9 mouse cellular contexts compared by ENCODE assay signal in genomic region chr7:16049576-16049915, GRCm38 (mm10). TPM values are rescaled to one million over a fixed set of nuclear protein-coding genes. Genes with fewer than 3 reads are reported as not detected.
DNase-seq lines count a peak whose midpoint lies in the region; ATAC-seq and TF ChIP-seq lines count a peak whose summit lies in the region.
"Had no signal": no experiment of that assay in that cellular context is flagged by ENCODE, and none has a peak within 500 bp of the region (broad histone marks: within the 10 kb centered on the region; RNA-seq: fewer than 3 reads in every experiment).

No protein-coding gene starts in this region.

- no peak for TF ChIP-seq POLR2A in thymus, adult 2 months (IDR thresholded peaks at IDR 0.05; ENCODE audit: control insufficient read depth, extremely low read depth, insufficient read depth, low read length, poor library complexity)

- H3K27ac ChIP-seq in thymus, adult 2 months (ENCODE audit: control insufficient read depth, insufficient read depth, low read length) = peak overlapping the region; percentile 75
- H3K27ac ChIP-seq in liver, embryonic 13.5 days = peak overlapping the region; percentile 95

- peaks cover 19% of the 10 kb centered on the region for H3K36me3 ChIP-seq in erythroblast, embryonic 14.5 days (ENCODE audit: control insufficient read depth)
- H3K36me3 ChIP-seq in thymus, adult 2 months (ENCODE audit: control insufficient read depth, insufficient read depth, low read length) = no peaks in the 10 kb centered on the region
- H3K36me3 ChIP-seq in liver, embryonic 13.5 days = no peaks in the 10 kb centered on the region

- no peak for TF ChIP-seq CTCF in thymus, adult 2 months (IDR thresholded peaks at IDR 0.05; ENCODE audit: borderline replicate concordance, control insufficient read depth, extremely low read depth, insufficient read depth, low read length, poor library complexity)

- WGBS in thymus, adult 2 months = 64% methylated on average over 7 of the region's 7 CpGs
- whole genome bisulfite sequencing in liver, embryonic 13.5 days (ENCODE audit: insufficient replicate concordance) = 55% methylated on average over 7 of the region's 7 CpGs

- H3K4me2 ChIP-seq in liver, embryonic 13.5 days = peak overlapping the region; percentile 97

- no peak for DNase-seq in thymus, adult 2 months
- no peak for DNase-seq in thymus, postnatal 0 days (ENCODE audit: low spot score)
- no peak for DNase-seq in liver, embryonic 13.5 days
- no peak for DNase-seq in T-cell, adult 2 months (ENCODE audit: low spot score)
- no peak for DNase-seq in gastrocnemius, adult 18-20 months (ENCODE audit: low spot score)
- no peak for DNase-seq in adrenal gland, postnatal 14 days

- peak overlapping the region; percentile 94 for H3K9ac ChIP-seq in liver, embryonic 13.5 days

- no peaks in the 10 kb centered on the region for H3K9me3 ChIP-seq in erythroblast, embryonic 14.5 days (ENCODE audit: control insufficient read depth, low read length)
- H3K9me3 ChIP-seq in liver, embryonic 13.5 days (replicated peaks) = no peaks in the 10 kb centered on the region

- H3K4me1 ChIP-seq in erythroblast, embryonic 14.5 days (ENCODE audit: control insufficient read depth) = peaks cover 77% of the 10 kb centered on the region
- peaks cover 26% of the 10 kb centered on the region for H3K4me1 ChIP-seq in thymus, adult 2 months (replicated peaks; ENCODE audit: control insufficient read depth, insufficient read depth, low read length)
- peaks cover 75% of the 10 kb centered on the region for H3K4me1 ChIP-seq in liver, embryonic 13.5 days (replicated peaks)

- ATAC-seq in erythroblast, adult 5-6 weeks (replicated peaks; ENCODE audit: low FRiP score, poor library complexity, severe bottlenecking) = no peak
- no peak for ATAC-seq in liver, embryonic 13.5 days (ENCODE audit: low read depth)

- H3K4me3 ChIP-seq in erythroblast, embryonic 14.5 days (replicated peaks) = peak overlapping the region; percentile 81
- peak overlapping the region; percentile 4; the same call in 1 of the 2 replicates for H3K4me3 ChIP-seq in thymus, adult 2 months (ENCODE audit: control insufficient read depth, insufficient read depth, low read length)
- H3K4me3 ChIP-seq in liver, embryonic 13.5 days (replicated peaks) = peak overlapping the region; percentile 93

- no peaks in the 10 kb centered on the region for H3K27me3 ChIP-seq in erythroblast, embryonic 14.5 days (ENCODE audit: control insufficient read depth)
- no peaks in the 10 kb centered on the region for H3K27me3 ChIP-seq in thymus, adult 2 months (ENCODE audit: control insufficient read depth, insufficient read depth, low read length)
- H3K27me3 ChIP-seq in liver, embryonic 13.5 days = no peaks in the 10 kb centered on the region

RNA-seq across cellular contexts. Expression of gene Bicra, which starts 1.8 kb away (rescaled TPM):
- polyA plus RNA-seq in erythroblast, embryonic 14.5 days (2012) = 2.1 TPM in 2 replicates
- total RNA-seq in erythroblast, adult 5-6 weeks (2015; ENCODE audit: low replicate concordance) = 6.5 and 20.9 TPM in 2 replicates
- 0.14 and 2.2 TPM in 2 replicates for total RNA-seq in erythroblast, adult 5-6 weeks (2017; ENCODE audit: low replicate concordance)
- 57.0 and 78.5 TPM in 2 replicates for polyA plus RNA-seq in thymus, adult 2 months (2012; rRNA removed)
- 2.9 and 4.9 TPM in 2 replicates for polyA plus RNA-seq in thymus, postnatal 0 days (2015; fragmentation: Nextera tagmentation; extraction: Ambion mirVana)
- 1.4 TPM in 2 replicates for polyA plus RNA-seq in liver, embryonic 13.5 days (2015; fragmentation: Nextera tagmentation; extraction: Ambion mirVana)
- 1 to 10 TPM; 5.5 to 6.6 TPM for total RNA-seq in gastrocnemius, adult 18-20 months (2021)
- 16.1 and 16.7 TPM in 2 replicates for total RNA-seq in adrenal gland, postnatal 14 days (2021)

RNA-seq across cellular contexts. Expression of gene Zfp541, which starts 12.1 kb away (rescaled TPM):
- polyA plus RNA-seq in erythroblast, embryonic 14.5 days (2012) = 0.01 TPM in 1 of 2 replicates, not detected in the other
- total RNA-seq in erythroblast, adult 5-6 weeks (2015; ENCODE audit: low replicate concordance) = not detected in 2 replicates
- total RNA-seq in erythroblast, adult 5-6 weeks (2017; ENCODE audit: low replicate concordance) = 0.28 TPM in 1 of 2 replicates, not detected in the other
- 0.04 and 0.11 TPM in 2 replicates for polyA plus RNA-seq in thymus, adult 2 months (2012; rRNA removed)
- 0.13 and 0.36 TPM in 2 replicates for polyA plus RNA-seq in thymus, postnatal 0 days (2015; fragmentation: Nextera tagmentation; extraction: Ambion mirVana)
- 0.02 TPM in 1 of 2 replicates, not detected in the other for polyA plus RNA-seq in liver, embryonic 13.5 days (2015; fragmentation: Nextera tagmentation; extraction: Ambion mirVana)
- not detected for total RNA-seq in gastrocnemius, adult 18-20 months (2021)
- 0.07 and 0.08 TPM in 2 replicates for total RNA-seq in adrenal gland, postnatal 14 days (2021)
- polyA plus RNA-seq: C2C12 had no signal

RNA-seq across cellular contexts. Expression of gene Napa, which starts 48.7 kb away (rescaled TPM):
- polyA plus RNA-seq in erythroblast, embryonic 14.5 days (2012) = 42.0 and 85.6 TPM in 2 replicates
- total RNA-seq in erythroblast, adult 5-6 weeks (2015; ENCODE audit: low replicate concordance) = 106 and 149 TPM in 2 replicates
- 82.2 and 96.3 TPM in 2 replicates for total RNA-seq in erythroblast, adult 5-6 weeks (2017; ENCODE audit: low replicate concordance)
- polyA plus RNA-seq in thymus, adult 2 months (2012; rRNA removed) = 256 TPM in 2 replicates
- 152 and 172 TPM in 2 replicates for polyA plus RNA-seq in thymus, postnatal 0 days (2015; fragmentation: Nextera tagmentation; extraction: Ambion mirVana)
- polyA plus RNA-seq in liver, embryonic 13.5 days (2015; fragmentation: Nextera tagmentation; extraction: Ambion mirVana) = 159 and 165 TPM in 2 replicates
- total RNA-seq in gastrocnemius, adult 18-20 months (2021) = 100 to 1,000 TPM; 101 to 131 TPM
- 117 and 128 TPM in 2 replicates for total RNA-seq in adrenal gland, postnatal 14 days (2021)

Comparison
In these comparisons a context has a peak if more than half of its experiments do, and no peak if none do; other contexts are left out.
1. H3K4me3 ChIP-seq: peak in every context shown above with its lines; median percentile 93 in liver, embryonic 13.5 days; 81 in erythroblast, embryonic 14.5 days; 4 in thymus, adult 2 months.